Mouse (Mus musculus): ENCODE measurements around the gene Nup62. TPM values are rescaled to one million over a fixed set of nuclear protein-coding genes. Genes with fewer than 3 reads are reported as not detected.

The Nup62 gene
- polyA plus RNA-seq, 1 experiment from 2014 or later, result 98.6 TPM

DNA sequence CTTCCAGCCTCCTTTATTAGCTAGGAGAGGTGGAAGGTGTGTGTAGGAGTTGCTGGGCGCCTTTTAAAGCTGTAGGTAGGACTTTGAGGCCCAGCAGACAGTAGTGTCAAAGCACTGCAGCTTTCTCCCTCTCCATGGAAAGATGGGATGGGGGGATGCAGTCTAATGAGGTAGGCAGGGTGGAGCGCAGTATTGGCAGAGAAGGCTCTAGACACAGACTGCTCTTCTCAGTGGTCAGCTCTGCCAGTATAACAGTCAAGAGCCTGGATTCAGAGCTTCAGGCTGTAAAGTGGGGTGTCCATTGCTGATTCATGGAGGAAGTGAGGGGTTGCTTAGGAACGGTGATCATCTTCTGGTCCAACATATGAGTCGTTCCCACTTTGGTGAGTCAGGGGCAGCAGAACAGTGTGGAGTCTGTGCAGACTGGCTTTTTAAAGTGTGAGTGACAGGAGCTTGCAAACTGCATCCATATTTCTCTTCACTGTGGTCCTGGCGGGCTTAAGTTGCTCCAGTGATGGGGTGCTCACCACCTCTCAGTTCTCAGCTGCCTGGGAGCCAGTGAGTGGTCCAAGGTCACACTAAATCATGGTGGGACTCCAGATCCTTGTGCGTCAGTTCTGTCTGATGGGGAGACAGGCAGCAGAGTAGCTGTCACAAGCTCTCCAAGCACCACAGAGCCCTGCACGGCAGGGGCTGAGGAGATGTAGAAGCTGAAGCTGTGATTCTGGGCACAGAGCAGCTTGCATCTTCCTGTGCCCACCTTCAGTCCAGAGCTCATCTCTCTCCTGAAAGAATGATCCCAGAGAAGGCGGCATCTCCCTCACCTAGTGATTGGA is 35.1 kb downstream of the Nup62 start:
- Histone ChIP-seq H3K4me3 (ENCODE audit: low read length) (peak overlapping the region; percentile 86), H3K9ac (ENCODE audit: low read length) (peak overlapping the region; percentile 96), H3K27ac (ENCODE audit: low read length) (peak overlapping the region; percentile 99), H3K4me2 (ENCODE audit: low read depth, low read length) (peak overlapping the region; percentile 69), H3K27me3 (ENCODE audit: control insufficient read depth, insufficient read depth, low read depth, low read length) (no peaks in the 10 kb centered on the region), H3K4me1 (replicated peaks; ENCODE audit: control insufficient read depth, insufficient read depth, low read length) (peaks cover 35% of the 10 kb centered on the region), H3K36me3 (ENCODE audit: control insufficient read depth, insufficient read depth, low read length) (peaks cover 11% of the 10 kb centered on the region), H3K9me3 (ENCODE audit: control insufficient read depth, low read length) (no peaks in the 10 kb centered on the region)
- 71% methylated on average over 8 of the region's 8 CpGs for WGBS
- no peak for ATAC-seq (ENCODE audit: low read depth)

DNA sequence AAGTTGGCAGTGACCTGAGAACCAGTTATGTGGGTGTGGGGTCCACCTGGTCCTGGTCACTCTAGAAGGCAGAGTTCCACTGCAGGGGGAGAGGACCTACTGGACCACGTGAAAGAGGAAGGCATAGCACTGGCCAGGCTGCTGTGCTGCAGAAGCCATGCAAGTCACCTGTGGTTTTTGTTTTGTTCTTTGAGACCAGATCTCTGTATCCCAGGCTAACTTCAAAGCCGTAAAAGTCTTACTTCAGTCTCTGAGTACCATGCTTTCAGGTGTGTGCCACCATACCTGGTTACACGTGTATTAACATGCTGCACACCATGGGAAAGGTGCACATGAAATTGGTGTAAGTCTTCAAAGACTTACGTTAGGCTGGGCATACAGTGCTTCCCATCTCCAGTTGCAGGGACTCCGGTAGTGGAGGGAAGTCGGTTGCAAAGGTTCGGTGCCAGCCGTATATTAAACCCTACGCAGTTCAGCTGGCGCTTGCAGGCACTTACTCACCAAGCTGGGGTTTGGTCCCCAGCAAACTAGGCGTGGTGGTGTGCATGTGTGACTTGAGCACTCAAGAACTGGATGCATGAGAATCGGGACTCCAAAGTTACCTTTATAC is 35.8 kb downstream of the Nup62 start:
- Histone ChIP-seq H3K9me3 (ENCODE audit: control insufficient read depth, low read length) (no peaks in the 10 kb centered on the region), H3K4me1 (replicated peaks; ENCODE audit: control insufficient read depth, insufficient read depth, low read length) (peaks cover 41% of the 10 kb centered on the region), H3K27me3 (ENCODE audit: control insufficient read depth, insufficient read depth, low read depth, low read length) (no peaks in the 10 kb centered on the region), H3K4me3 (ENCODE audit: low read length) (no peak overlapping the region), H3K36me3 (ENCODE audit: control insufficient read depth, insufficient read depth, low read length) (peaks cover 5% of the 10 kb centered on the region), H3K27ac (ENCODE audit: low read length) (no peak overlapping the region), H3K4me2 (ENCODE audit: low read depth, low read length) (no peak overlapping the region), H3K9ac (ENCODE audit: low read length) (no peak overlapping the region)
- no peak for ATAC-seq (ENCODE audit: low read depth)
- 88% methylated on average over 12 of the region's 12 CpGs for WGBS

DNA sequence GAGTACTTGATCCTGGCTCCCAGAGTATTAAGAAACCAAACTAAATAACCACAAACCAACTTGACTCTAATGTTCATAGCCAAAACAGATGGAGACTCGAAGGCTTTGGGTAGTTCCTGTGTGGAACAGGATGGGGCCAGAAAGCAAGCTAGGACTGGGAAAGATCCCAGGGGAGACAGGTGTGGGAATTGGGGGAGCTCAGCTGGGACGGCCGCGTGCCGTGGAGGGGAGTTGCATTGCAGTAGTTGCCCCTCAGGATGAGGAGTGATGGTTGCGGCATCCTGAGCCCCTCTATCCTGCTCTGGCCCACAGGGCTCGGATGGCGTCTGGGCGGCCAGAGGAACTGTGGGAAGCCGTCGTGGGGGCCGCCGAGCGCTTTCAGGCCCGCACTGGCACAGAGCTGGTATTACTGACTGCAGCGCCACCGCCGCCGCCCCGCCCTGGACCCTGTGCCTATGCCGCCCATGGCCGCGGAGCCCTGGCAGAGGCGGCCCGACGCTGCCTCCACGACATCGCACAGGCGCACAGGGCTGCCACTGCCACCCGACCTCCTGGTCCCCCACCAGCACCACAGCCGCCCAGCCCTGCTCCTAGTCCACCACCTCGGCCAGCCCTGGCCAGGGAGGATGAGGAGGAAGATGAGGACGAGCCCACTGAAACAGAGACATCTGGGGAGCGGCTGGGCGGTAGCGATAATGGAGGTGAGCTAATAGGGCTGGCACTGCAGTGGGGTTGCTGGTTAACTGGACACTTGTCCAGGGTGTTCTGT is 36.6 kb downstream of the Nup62 start:
- no peak overlapping the region for H3K4me2 ChIP-seq (ENCODE audit: low read depth, low read length)
- 89% methylated on average over 30 of the region's 36 CpGs for WGBS
- peaks cover 40% of the 10 kb centered on the region for H3K4me1 ChIP-seq (replicated peaks; ENCODE audit: control insufficient read depth, insufficient read depth, low read length)
- H3K27me3 ChIP-seq (ENCODE audit: control insufficient read depth, insufficient read depth, low read depth, low read length), result no peaks in the 10 kb centered on the region
- H3K9ac ChIP-seq (ENCODE audit: low read length), result no peak overlapping the region
- H3K36me3 ChIP-seq (ENCODE audit: control insufficient read depth, insufficient read depth, low read length), result peaks cover 5% of the 10 kb centered on the region; the same call in 1 of the 2 replicates
- no peaks in the 10 kb centered on the region for H3K9me3 ChIP-seq (ENCODE audit: control insufficient read depth, low read length)
- no peak for ATAC-seq (ENCODE audit: low read depth)
- no peak overlapping the region for H3K4me3 ChIP-seq (ENCODE audit: low read length)
- H3K27ac ChIP-seq (ENCODE audit: low read length), result no peak overlapping the region

DNA sequence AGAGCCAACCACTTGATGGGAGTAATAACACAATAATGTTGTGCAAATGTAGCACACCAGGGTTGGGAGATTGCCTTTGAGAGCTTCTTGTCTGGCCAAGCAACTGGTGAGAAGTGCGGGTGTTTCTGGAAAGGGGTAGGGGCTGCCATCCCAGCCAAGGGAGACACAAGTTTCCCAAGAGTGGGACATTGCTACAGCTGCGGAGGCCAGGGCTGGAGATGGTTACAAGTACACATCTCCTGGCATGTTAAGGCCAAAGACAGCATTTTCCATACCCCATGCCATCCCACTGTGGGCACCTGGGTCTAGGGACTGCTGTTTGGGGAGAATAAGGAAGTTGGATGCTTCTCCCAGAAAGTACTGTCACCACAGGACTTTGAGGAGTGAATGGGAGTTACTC is 37.2 kb downstream of the Nup62 start:
- H3K9me3 ChIP-seq (ENCODE audit: control insufficient read depth, low read length), result no peaks in the 10 kb centered on the region
- no peaks in the 10 kb centered on the region for H3K27me3 ChIP-seq (ENCODE audit: control insufficient read depth, insufficient read depth, low read depth, low read length)
- H3K4me1 ChIP-seq (replicated peaks; ENCODE audit: control insufficient read depth, insufficient read depth, low read length), result peaks cover 38% of the 10 kb centered on the region
- no peak overlapping the region for H3K4me3 ChIP-seq (ENCODE audit: low read length)
- H3K9ac ChIP-seq (ENCODE audit: low read length), result no peak overlapping the region; the same call in 1 of the 2 replicates
- no peak overlapping the region for H3K4me2 ChIP-seq (ENCODE audit: low read depth, low read length)
- ATAC-seq (ENCODE audit: low read depth), result no peak
- peaks cover 5% of the 10 kb centered on the region; the same call in 1 of the 2 replicates for H3K36me3 ChIP-seq (ENCODE audit: control insufficient read depth, insufficient read depth, low read length)
- WGBS, result 85% methylated on average over 2 of the region's 2 CpGs
- no peak overlapping the region for H3K27ac ChIP-seq (ENCODE audit: low read length)

DNA sequence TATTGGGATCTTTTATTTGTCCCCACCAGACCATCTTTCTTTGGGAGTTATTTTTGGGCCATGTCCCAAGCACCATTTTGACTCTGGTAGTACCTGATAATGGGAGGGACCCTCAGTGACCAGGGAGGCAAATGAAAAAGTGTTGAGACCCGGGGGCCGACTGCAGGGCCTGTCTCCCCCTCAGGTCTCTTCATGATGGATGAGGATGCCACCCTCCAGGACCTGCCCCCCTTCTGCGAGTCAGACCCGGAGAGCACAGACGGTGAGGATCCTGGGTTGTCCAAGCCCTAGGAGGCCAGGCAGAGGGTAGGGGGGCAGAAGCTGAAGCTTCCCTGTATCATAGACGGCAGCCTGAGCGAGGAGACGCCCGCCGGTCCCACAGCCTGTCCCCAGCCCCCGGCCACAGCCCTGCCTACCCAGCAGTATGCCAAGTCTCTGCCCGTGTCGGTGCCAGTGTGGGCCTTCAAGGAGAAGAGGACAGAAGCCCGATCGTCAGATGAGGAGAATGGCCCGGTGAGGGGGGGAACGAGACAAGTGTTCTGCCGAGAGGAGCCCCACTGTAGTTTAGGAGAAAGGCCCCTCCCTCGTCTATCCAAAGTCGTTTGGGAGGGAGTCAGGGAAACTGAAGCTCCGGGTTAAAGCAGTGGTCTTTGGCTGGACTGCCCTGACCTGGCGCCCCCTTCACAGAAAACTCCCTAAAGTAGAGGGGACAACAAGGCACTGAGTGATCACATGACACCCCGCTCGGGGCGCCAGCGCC is 37.9 kb downstream of the Nup62 start:
- WGBS, result 20% methylated on average over 26 of the region's 26 CpGs
- H3K9me3 ChIP-seq (ENCODE audit: control insufficient read depth, low read length), result no peaks in the 10 kb centered on the region
- H3K4me3 ChIP-seq (ENCODE audit: low read length), result peak overlapping the region; percentile 59
- peaks cover 42% of the 10 kb centered on the region for H3K4me1 ChIP-seq (replicated peaks; ENCODE audit: control insufficient read depth, insufficient read depth, low read length)
- H3K27me3 ChIP-seq (ENCODE audit: control insufficient read depth, insufficient read depth, low read depth, low read length), result no peaks in the 10 kb centered on the region
- no peak for ATAC-seq (ENCODE audit: low read depth)
- peaks cover 5% of the 10 kb centered on the region; the same call in 1 of the 2 replicates for H3K36me3 ChIP-seq (ENCODE audit: control insufficient read depth, insufficient read depth, low read length)
- peak overlapping the region; percentile 98 for H3K27ac ChIP-seq (ENCODE audit: low read length)
- H3K4me2 ChIP-seq (ENCODE audit: low read depth, low read length), result peak overlapping the region; percentile 87
- H3K9ac ChIP-seq (ENCODE audit: low read length), result peak overlapping the region; percentile 74

DNA sequence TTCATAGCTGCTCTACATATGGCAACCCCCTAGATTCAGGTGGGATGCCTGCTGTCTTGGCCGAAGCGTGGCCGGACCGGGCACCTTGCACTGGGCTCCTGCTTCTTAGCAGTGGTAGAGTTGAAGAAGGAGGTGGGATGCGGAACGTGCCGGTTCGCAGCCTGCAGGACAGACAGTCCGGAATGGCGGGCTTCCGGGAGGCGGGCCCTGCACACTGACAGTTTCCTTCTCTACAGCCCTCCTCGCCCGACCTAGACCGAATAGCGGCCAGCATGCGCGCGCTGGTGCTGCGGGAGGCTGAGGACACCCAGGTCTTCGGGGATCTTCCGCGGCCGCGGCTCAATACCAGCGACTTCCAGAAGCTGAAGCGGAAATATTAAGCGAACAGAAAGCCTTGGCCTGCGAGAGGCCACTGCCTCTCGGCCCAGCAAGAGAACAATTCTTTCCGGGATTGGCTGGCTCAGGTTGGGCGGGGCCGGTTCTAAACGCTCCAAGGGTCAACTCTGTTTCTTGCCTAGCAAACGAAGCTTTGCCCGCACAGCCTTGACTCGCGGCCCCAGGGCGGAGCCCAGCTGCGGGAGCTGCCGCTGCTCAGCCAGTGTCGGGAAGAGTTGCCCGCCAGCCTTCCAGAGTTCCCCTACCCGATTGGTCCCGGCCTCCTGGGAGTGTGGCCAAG is 38.6 kb downstream of the Nup62 start:
- Histone ChIP-seq H3K27ac (ENCODE audit: low read length) (peak overlapping the region; percentile 98), H3K4me2 (ENCODE audit: low read depth, low read length) (peak overlapping the region; percentile 87), H3K9ac (ENCODE audit: low read length) (peak overlapping the region; percentile 74), H3K4me1 (replicated peaks; ENCODE audit: control insufficient read depth, insufficient read depth, low read length) (peaks cover 42% of the 10 kb centered on the region), H3K27me3 (ENCODE audit: control insufficient read depth, insufficient read depth, low read depth, low read length) (no peaks in the 10 kb centered on the region), H3K4me3 (ENCODE audit: low read length) (peak overlapping the region; percentile 59), H3K9me3 (ENCODE audit: control insufficient read depth, low read length) (no peaks in the 10 kb centered on the region), H3K36me3 (ENCODE audit: control insufficient read depth, insufficient read depth, low read length) (peaks cover 5% of the 10 kb centered on the region; the same call in 1 of the 2 replicates)
- under 1% methylated on average over 45 of the region's 45 CpGs for WGBS
- ATAC-seq (ENCODE audit: low read depth), result peak; percentile 62

DNA sequence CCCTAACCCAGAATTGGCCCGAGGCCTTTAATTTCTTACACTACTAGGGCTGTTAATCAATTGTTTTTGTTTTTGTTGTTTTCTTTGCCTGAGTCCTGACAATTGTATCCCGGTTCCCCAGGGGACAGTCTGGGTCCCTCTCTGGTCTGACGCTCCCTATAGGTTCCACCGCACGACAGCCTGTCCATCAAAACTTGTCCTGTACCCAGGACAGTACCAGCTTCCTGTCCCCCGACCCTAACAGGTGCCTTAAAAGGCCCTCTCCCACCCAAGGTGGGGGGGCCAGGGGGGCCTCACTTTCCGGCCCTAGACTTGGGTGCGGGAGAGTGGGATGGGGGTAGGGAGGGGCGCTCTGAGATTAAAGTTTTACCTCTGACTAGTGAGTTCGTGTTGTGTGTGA is 39.1 kb downstream of the Nup62 start:
- Histone ChIP-seq H3K4me1 (replicated peaks; ENCODE audit: control insufficient read depth, insufficient read depth, low read length) (peaks cover 42% of the 10 kb centered on the region), H3K27ac (ENCODE audit: low read length) (peak overlapping the region; percentile 98), H3K9me3 (ENCODE audit: control insufficient read depth, low read length) (no peaks in the 10 kb centered on the region), H3K36me3 (ENCODE audit: control insufficient read depth, insufficient read depth, low read length) (peaks cover 5% of the 10 kb centered on the region; the same call in 1 of the 2 replicates), H3K4me2 (ENCODE audit: low read depth, low read length) (peak overlapping the region; percentile 87), H3K4me3 (ENCODE audit: low read length) (peak overlapping the region; percentile 59), H3K9ac (ENCODE audit: low read length) (peak overlapping the region; percentile 74), H3K27me3 (ENCODE audit: control insufficient read depth, insufficient read depth, low read depth, low read length) (no peaks in the 10 kb centered on the region)
- ATAC-seq (ENCODE audit: low read depth), result peak; percentile 0; the same call in 1 of the 2 replicates
- WGBS, result 44% methylated on average over 10 of the region's 10 CpGs

DNA sequence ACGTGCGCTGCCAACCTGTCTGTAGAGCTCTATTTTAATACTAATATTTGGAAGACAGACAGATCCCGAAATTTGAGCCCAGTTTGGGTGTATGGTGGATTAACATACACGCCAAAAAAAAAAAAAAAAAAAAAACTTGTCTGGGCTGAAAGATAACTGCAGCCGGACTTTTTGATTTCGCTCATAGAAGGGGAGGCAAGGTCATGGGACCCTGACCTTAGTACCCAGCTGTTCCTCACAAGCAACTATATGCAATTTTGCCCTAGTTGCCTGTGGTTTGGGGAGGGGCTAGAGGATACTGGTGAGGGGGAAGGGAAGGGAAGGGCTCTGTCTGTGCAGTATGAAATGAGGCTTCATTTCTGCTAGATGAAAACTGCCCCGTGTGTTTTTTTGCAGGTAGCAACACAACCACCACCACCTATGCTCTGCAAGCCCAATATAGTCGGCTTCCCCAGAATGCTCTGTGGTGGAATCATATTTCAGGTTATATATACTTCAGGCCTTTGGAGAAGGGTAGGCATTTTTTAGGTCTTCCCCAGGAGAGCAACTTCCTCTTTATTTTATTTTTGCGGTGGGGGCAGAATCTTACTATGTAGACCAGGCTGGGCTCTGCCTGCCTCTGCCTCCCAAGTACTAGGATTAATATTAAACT is 40.5 kb downstream of the Nup62 start:
- WGBS, result 59% methylated on average over 9 of the region's 9 CpGs
- peak overlapping the region; percentile 65 for H3K4me3 ChIP-seq (ENCODE audit: low read length)
- peak overlapping the region; percentile 76 for H3K4me2 ChIP-seq (ENCODE audit: low read depth, low read length)
- no peak for ATAC-seq (ENCODE audit: low read depth)
- no peaks in the 10 kb centered on the region for H3K27me3 ChIP-seq (ENCODE audit: control insufficient read depth, insufficient read depth, low read depth, low read length)
- peaks cover 5% of the 10 kb centered on the region; the same call in 1 of the 2 replicates for H3K36me3 ChIP-seq (ENCODE audit: control insufficient read depth, insufficient read depth, low read length)
- peaks cover 39% of the 10 kb centered on the region for H3K4me1 ChIP-seq (replicated peaks; ENCODE audit: control insufficient read depth, insufficient read depth, low read length)
- H3K9me3 ChIP-seq (ENCODE audit: control insufficient read depth, low read length), result no peaks in the 10 kb centered on the region
- peak overlapping the region; percentile 76 for H3K9ac ChIP-seq (ENCODE audit: low read length)
- peak overlapping the region; percentile 85 for H3K27ac ChIP-seq (ENCODE audit: low read length)

All from lung, embryonic 16.5 days (tissue).